Mouse (Mus musculus) bone marrow, adult 2 months (tissue): ENCODE results near the gene Pla2g12b. TPM values are rescaled to one million over a fixed set of nuclear protein-coding genes. Genes with fewer than 3 reads are reported as not detected.

Source experiments
- H3K27ac ChIP-seq: fragments of 200-500 bp; 2 replicates; pipeline ENCODE4 v1.5.1; 2012; ENCODE audit warnings: low read depth, mild to moderate bottlenecking, control low read depth, inconsistent platforms, low read length; ENCODE audit not compliant: control insufficient read depth, poor library complexity, insufficient read depth
- H3K4me1 ChIP-seq: fragments of 200-500 bp; 2 replicates; pipeline ENCODE4 v1.6.1; 2011; ENCODE audit warnings: low read length; ENCODE audit not compliant: control insufficient read depth, insufficient read depth
- H3K4me3 ChIP-seq: fragments of 200-500 bp; replicated peaks from 2 replicates; pipeline ENCODE3; 2011; ENCODE audit warnings: mild to moderate bottlenecking, low read depth, low read length, control low read depth; ENCODE audit not compliant: control insufficient read depth
- CTCF ChIP-seq: fragments of 200-500 bp; IDR thresholded peaks from 2 replicates; pipeline ENCODE4 v1.5.1; 2011; ENCODE audit warnings: low read length, control low read depth; ENCODE audit not compliant: control insufficient read depth, insufficient read depth
- POLR2A ChIP-seq: fragments of 200-500 bp; IDR thresholded peaks from 2 replicates; pipeline ENCODE4 v1.6.1; 2011; ENCODE audit warnings: low read depth, mild to moderate bottlenecking, control low read depth, low read length, borderline replicate concordance; ENCODE audit not compliant: control insufficient read depth
- WGBS: fragments of 180-500 bp; shearing (Covaris S2); methylation state at CpG from one replicate; pipeline ENCODE4 v1.1.7; 2018; 5-methylcytosine and 5-hydroxymethylcytosine counted together
- polyA plus RNA-seq: library from polyadenylated mRNA; stranded (reverse); fragments of >200 nt; gene quantifications from 2 replicates; pipeline ENCODE4 v1.2.4, GENCODE M21; 2011; ENCODE audit warnings: low replicate concordance; ENCODE audit not compliant: missing spikeins, insufficient read depth, insufficient read length

The Pla2g12b gene
- polyA plus RNA-seq, 1 experiment = not detected

GRCm38 (mm10) chr10:59425369-59425768, 21.9 kb downstream of the Pla2g12b start:
- no peaks in the 10 kb centered on the region for H3K4me1 ChIP-seq

GRCm38 (mm10) chr10:59426371-59426770, 22.9 kb downstream of the Pla2g12b start:
- H3K4me1 ChIP-seq = no peaks in the 10 kb centered on the region
- H3K4me3 ChIP-seq = no peak overlapping the region
- H3K27ac ChIP-seq = no peak overlapping the region
- no peak for TF ChIP-seq CTCF
- no peak for TF ChIP-seq POLR2A
- 82% methylated on average over 4 of the region's 4 CpGs for WGBS

More at GRCm38 (mm10) chr10:59425369-59425768, 21.9 kb downstream of the Pla2g12b start:
- TF ChIP-seq CTCF = no peak
- TF ChIP-seq POLR2A = no peak
- H3K4me3 ChIP-seq = no peak overlapping the region
- 53% methylated on average over 7 of the region's 7 CpGs for WGBS
- no peak overlapping the region for H3K27ac ChIP-seq

GRCm38 (mm10) chr10:59429448-59430135, 26.1 kb downstream of the Pla2g12b start:
- TF ChIP-seq CTCF (no peak), POLR2A (no peak)
- Histone ChIP-seq H3K27ac (no peak overlapping the region), H3K4me3 (no peak overlapping the region), H3K4me1 (peaks cover 2% of the 10 kb centered on the region; the same call in 1 of the 2 replicates)
- 70% methylated on average over 16 of the region's 16 CpGs for WGBS

GRCm38 (mm10) chr10:59430701-59431218, 27.3 kb downstream of the Pla2g12b start:
- Histone ChIP-seq H3K4me1 (peaks cover 2% of the 10 kb centered on the region; the same call in 1 of the 2 replicates), H3K27ac (no peak overlapping the region), H3K4me3 (no peak overlapping the region)
- no peak for TF ChIP-seq CTCF
- under 1% methylated on average over 6 of the region's 6 CpGs for WGBS

- H3K4me1 ChIP-seq = peaks cover 2% of the 10 kb centered on the region; the same call in 1 of the 2 replicates
- 91% methylated on average over 18 of the region's 18 CpGs for WGBS
- TF ChIP-seq CTCF (no peak), POLR2A (no peak)
Measured at GRCm38 (mm10) chr10:59435746-59436145, 32.3 kb downstream of the Pla2g12b start.

DNA sequence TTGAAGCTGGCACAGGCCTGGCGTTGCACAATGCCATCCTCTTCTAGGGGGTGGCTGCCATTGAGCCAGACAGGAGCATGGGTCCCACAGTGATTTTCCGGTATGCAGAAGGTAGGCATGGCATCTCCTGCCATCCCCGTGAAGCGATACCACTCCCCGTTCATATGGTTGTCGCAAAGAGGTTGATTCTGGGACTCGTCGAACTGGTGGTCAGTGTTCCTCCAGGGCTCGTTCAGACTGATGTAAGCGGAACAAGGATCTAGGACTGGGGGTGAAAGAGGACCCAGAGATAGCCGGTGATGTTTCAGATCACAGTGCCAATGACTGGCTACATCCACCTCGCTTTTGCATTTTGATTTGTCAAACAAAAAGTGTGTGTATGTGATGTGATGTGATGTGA, 35.2 kb downstream of the Pla2g12b start:
- WGBS = 86% methylated on average over 12 of the region's 12 CpGs
- Histone ChIP-seq H3K27ac (no peak overlapping the region), H3K4me3 (no peak overlapping the region), H3K4me1 (no peaks in the 10 kb centered on the region)
- TF ChIP-seq POLR2A = no peak
- no peak for TF ChIP-seq CTCF

More at GRCm38 (mm10) chr10:59435746-59436145, 32.3 kb downstream of the Pla2g12b start:
- no peak overlapping the region for H3K27ac ChIP-seq
- no peak overlapping the region for H3K4me3 ChIP-seq

GRCm38 (mm10) chr10:59439508-59439931, 36.1 kb downstream of the Pla2g12b start:
- TF ChIP-seq CTCF (no peak), POLR2A (no peak)
- no peaks in the 10 kb centered on the region for H3K4me1 ChIP-seq
- 45% methylated on average over 5 of the region's 5 CpGs for WGBS
- no peak overlapping the region for H3K4me3 ChIP-seq
- H3K27ac ChIP-seq = no peak overlapping the region

DNA sequence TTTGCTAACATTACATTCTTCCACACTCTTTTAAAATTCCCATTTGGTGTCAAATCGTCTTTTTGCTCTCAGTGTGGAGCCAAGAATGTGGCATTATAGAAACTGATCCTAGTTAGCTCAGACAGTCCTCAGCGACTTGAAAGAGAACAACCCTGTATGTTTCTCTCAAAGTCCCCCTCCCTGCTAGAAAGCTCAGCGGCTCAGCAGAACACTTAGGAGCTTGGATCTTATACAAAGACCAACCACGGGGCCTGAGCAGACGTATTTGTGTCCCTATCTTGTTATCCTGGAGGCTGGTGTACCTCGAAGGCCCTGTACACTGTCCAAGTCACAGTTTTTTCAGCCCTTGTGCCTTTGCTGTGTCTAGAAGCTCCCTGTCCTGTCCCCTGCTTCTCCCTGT, 36.7 kb downstream of the Pla2g12b start:
- no peaks in the 10 kb centered on the region for H3K4me1 ChIP-seq
- no peak overlapping the region for H3K4me3 ChIP-seq
- 71% methylated on average over 6 of the region's 6 CpGs for WGBS
- TF ChIP-seq POLR2A (no peak), CTCF (no peak)
- no peak overlapping the region for H3K27ac ChIP-seq
